Mouse (Mus musculus): Measurements from ENCODE around the gene Gdf9. TPM values are rescaled to one million over a fixed set of nuclear protein-coding genes. Genes with fewer than 3 reads are reported as not detected.
A peak's percentile ranks its signal among the peaks of the same experiment; 100 is the strongest.

The Gdf9 gene
- polyA plus RNA-seq (2012; rRNA removed) = 0.91 and 1.5 TPM in 2 replicates

DNA sequence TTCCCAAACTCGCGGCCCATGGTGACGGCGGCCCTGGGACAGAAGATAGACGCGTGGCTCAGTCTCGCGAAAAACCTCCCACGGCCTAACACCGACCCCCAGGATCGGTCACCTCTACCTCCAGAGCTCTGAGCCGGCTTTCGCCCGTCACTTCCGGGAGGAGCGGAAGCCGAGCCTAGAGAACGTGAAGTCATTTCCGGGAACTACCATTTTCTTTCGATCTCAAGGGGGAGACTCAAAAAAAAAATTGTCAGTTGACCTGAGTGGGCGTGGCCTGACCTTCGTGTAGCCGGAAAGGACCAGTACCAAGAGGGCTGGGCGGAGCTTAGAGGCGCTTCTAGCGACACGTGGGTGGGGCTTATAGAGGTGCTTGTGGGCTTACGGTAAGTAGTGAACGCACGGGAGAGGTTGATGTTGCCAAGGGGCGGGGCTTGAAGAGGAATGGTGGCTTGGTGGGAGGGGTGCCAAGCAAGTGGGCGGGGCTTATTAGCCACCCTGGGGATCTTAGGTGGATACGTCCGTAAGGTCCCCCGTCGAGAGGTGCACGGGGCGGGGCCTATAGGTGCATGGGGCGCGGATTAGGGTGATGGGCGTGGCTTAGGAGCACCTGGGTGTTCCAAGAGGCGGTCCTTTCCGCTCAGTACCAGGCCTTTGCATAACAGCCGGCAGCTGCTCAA is at the start of gene Gdf9, which contains the start of gene Uqcrq:
TSS of gene Gdf9 (plus strand) at position 354 of the 677 bp plus-strand sequence.
TSS of gene Uqcrq (minus strand) at position 162 of the 677 bp plus-strand sequence.
- TF ChIP-seq CTCF (IDR thresholded peaks at IDR 0.05; ENCODE audit: borderline replicate concordance, control insufficient read depth, extremely low read depth, insufficient read depth, low read length, poor library complexity) (no peak), POLR2A (IDR thresholded peaks at IDR 0.05; ENCODE audit: control insufficient read depth, extremely low read depth, insufficient read depth, low read length, poor library complexity) (peak; percentile 85)
- peak within 1 kb of the TSS; percentile 63 for H3K4me3 ChIP-seq (ENCODE audit: control insufficient read depth, insufficient read depth, low read length)

DNA sequence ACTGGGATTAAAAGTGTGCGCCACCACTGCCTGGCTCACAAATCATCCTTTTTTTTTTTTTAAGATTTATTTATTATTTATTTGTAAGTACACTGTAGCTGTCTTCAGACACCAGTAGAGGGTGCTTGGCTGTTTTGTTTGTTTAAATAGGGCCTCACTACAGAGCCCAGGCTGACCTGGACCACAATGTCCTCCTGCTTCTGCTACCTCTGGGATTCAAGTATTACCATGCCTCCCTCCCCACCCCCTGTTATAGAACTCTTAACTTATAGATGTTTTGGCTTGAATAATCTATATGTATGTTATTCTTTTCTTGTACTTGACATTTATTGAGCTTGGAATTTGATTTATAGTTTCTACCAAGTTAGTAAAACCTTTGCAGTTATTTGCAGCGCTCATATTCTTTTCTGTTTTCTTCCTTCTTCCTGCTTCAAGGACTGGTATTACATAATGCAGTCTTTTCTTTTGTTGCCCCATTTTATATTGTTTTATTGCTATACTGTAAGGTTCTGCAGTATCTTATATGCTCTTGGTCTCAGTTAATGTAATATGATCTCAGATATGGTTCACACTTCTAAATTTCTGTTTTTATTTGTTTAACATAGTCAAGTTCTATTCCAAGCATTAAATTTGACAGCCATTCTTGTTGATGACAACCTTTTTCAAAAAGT is 46.9 kb upstream of the Gdf9 start:
- peaks cover 8% of the 10 kb centered on the region for H3K36me3 ChIP-seq (ENCODE audit: control insufficient read depth, insufficient read depth, low read length)
- 99% methylated on average over 2 of the region's 2 CpGs for WGBS
- H3K27me3 ChIP-seq (ENCODE audit: control insufficient read depth, insufficient read depth, low read length) = no peaks in the 10 kb centered on the region
- no peak for TF ChIP-seq CTCF (IDR thresholded peaks at IDR 0.05; ENCODE audit: borderline replicate concordance, control insufficient read depth, extremely low read depth, insufficient read depth, low read length, poor library complexity)
- no peak for TF ChIP-seq POLR2A (IDR thresholded peaks at IDR 0.05; ENCODE audit: control insufficient read depth, extremely low read depth, insufficient read depth, low read length, poor library complexity)
- no peak for DNase-seq
- no peak overlapping the region for H3K4me3 ChIP-seq (ENCODE audit: control insufficient read depth, insufficient read depth, low read length)
- H3K4me1 ChIP-seq (replicated peaks; ENCODE audit: control insufficient read depth, insufficient read depth, low read length) = no peaks in the 10 kb centered on the region
- H3K27ac ChIP-seq (ENCODE audit: control insufficient read depth, insufficient read depth, low read length) = no peak overlapping the region

More for the DNA sequence above, at the start of gene Gdf9, which contains the start of gene Uqcrq:
- H3K4me1 ChIP-seq (replicated peaks; ENCODE audit: control insufficient read depth, insufficient read depth, low read length) = peaks cover 13% of the 10 kb centered on the region
- no peaks in the 10 kb centered on the region for H3K36me3 ChIP-seq (ENCODE audit: control insufficient read depth, insufficient read depth, low read length)
- peak within 1 kb of the TSS; percentile 20 for H3K27ac ChIP-seq (ENCODE audit: control insufficient read depth, insufficient read depth, low read length)
- no peaks in the 10 kb centered on the region for H3K27me3 ChIP-seq (ENCODE audit: control insufficient read depth, insufficient read depth, low read length)
- DNase-seq = peak; percentile 99
- under 1% methylated on average over 44 of the region's 44 CpGs for WGBS

- DNase-seq = no peak
- 6% methylated on average over 1 of the region's 1 CpGs for WGBS
- TF ChIP-seq CTCF (IDR thresholded peaks at IDR 0.05; ENCODE audit: borderline replicate concordance, control insufficient read depth, extremely low read depth, insufficient read depth, low read length, poor library complexity) = no peak
- no peak for TF ChIP-seq POLR2A (IDR thresholded peaks at IDR 0.05; ENCODE audit: control insufficient read depth, extremely low read depth, insufficient read depth, low read length, poor library complexity)
These were observed 37.0 kb upstream of the Gdf9 start for GRCm38 (mm10) chr11:53393856-53394255.

GRCm38 (mm10) chr11:53403638-53404037 is 27.2 kb upstream of the Gdf9 start:
- WGBS = 96% methylated on average over 1 of the region's 1 CpGs
- no peak for DNase-seq
- Histone ChIP-seq H3K27ac (ENCODE audit: control insufficient read depth, insufficient read depth, low read length) (no peak overlapping the region), H3K27me3 (ENCODE audit: control insufficient read depth, insufficient read depth, low read length) (no peaks in the 10 kb centered on the region), H3K4me3 (ENCODE audit: control insufficient read depth, insufficient read depth, low read length) (no peak overlapping the region), H3K36me3 (ENCODE audit: control insufficient read depth, insufficient read depth, low read length) (peaks cover 84% of the 10 kb centered on the region), H3K4me1 (replicated peaks; ENCODE audit: control insufficient read depth, insufficient read depth, low read length) (no peaks in the 10 kb centered on the region)
- no peak for TF ChIP-seq CTCF (IDR thresholded peaks at IDR 0.05; ENCODE audit: borderline replicate concordance, control insufficient read depth, extremely low read depth, insufficient read depth, low read length, poor library complexity)
- TF ChIP-seq POLR2A (IDR thresholded peaks at IDR 0.05; ENCODE audit: control insufficient read depth, extremely low read depth, insufficient read depth, low read length, poor library complexity) = no peak

More at GRCm38 (mm10) chr11:53393856-53394255, 37.0 kb upstream of the Gdf9 start:
- no peaks in the 10 kb centered on the region for H3K4me1 ChIP-seq (replicated peaks; ENCODE audit: control insufficient read depth, insufficient read depth, low read length)
- no peak overlapping the region for H3K27ac ChIP-seq (ENCODE audit: control insufficient read depth, insufficient read depth, low read length)
- H3K27me3 ChIP-seq (ENCODE audit: control insufficient read depth, insufficient read depth, low read length) = no peaks in the 10 kb centered on the region
- H3K4me3 ChIP-seq (ENCODE audit: control insufficient read depth, insufficient read depth, low read length) = no peak overlapping the region
- peaks cover 37% of the 10 kb centered on the region for H3K36me3 ChIP-seq (ENCODE audit: control insufficient read depth, insufficient read depth, low read length)

- Histone ChIP-seq H3K27ac (ENCODE audit: control insufficient read depth, insufficient read depth, low read length) (no peak overlapping the region), H3K4me3 (ENCODE audit: control insufficient read depth, insufficient read depth, low read length) (no peak overlapping the region), H3K4me1 (replicated peaks; ENCODE audit: control insufficient read depth, insufficient read depth, low read length) (no peaks in the 10 kb centered on the region), H3K36me3 (ENCODE audit: control insufficient read depth, insufficient read depth, low read length) (peaks cover 91% of the 10 kb centered on the region), H3K27me3 (ENCODE audit: control insufficient read depth, insufficient read depth, low read length) (no peaks in the 10 kb centered on the region)
- no peak for DNase-seq
- TF ChIP-seq POLR2A (IDR thresholded peaks at IDR 0.05; ENCODE audit: control insufficient read depth, extremely low read depth, insufficient read depth, low read length, poor library complexity) (no peak), CTCF (IDR thresholded peaks at IDR 0.05; ENCODE audit: borderline replicate concordance, control insufficient read depth, extremely low read depth, insufficient read depth, low read length, poor library complexity) (no peak)
These were observed 19.1 kb upstream of the Gdf9 start for GRCm38 (mm10) chr11:53411738-53412137.

DNA sequence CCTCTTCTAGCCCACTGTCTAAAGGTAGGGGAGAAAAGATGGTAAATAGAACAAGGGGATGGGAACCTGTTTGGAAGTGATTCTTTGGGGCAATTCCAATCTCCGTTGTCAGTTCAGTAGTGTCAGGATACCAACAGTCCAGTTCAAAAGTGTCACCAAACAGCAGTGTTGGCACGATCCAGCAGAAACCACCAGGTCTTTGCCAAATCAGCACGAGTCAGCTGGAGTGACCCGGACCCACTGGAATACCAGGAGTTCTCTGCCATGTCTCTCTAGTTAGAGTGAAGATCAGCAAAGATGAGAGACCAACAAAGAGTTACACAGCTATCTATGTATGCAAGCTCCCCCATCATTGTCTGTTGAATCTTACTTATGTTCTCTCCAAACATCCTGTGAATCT is 17.0 kb upstream of the Gdf9 start:
- H3K36me3 ChIP-seq (ENCODE audit: control insufficient read depth, insufficient read depth, low read length) = peaks cover 82% of the 10 kb centered on the region
- 96% methylated on average over 4 of the region's 4 CpGs for WGBS
- no peak overlapping the region for H3K27ac ChIP-seq (ENCODE audit: control insufficient read depth, insufficient read depth, low read length)
- no peak for DNase-seq
- no peaks in the 10 kb centered on the region for H3K4me1 ChIP-seq (replicated peaks; ENCODE audit: control insufficient read depth, insufficient read depth, low read length)
- no peak for TF ChIP-seq CTCF (IDR thresholded peaks at IDR 0.05; ENCODE audit: borderline replicate concordance, control insufficient read depth, extremely low read depth, insufficient read depth, low read length, poor library complexity)
- no peak for TF ChIP-seq POLR2A (IDR thresholded peaks at IDR 0.05; ENCODE audit: control insufficient read depth, extremely low read depth, insufficient read depth, low read length, poor library complexity)
- H3K4me3 ChIP-seq (ENCODE audit: control insufficient read depth, insufficient read depth, low read length) = no peak overlapping the region
- H3K27me3 ChIP-seq (ENCODE audit: control insufficient read depth, insufficient read depth, low read length) = no peaks in the 10 kb centered on the region

Data from thymus, adult 2 months (tissue).